Mouse (Mus musculus) neural tube, embryonic 14.5 days (tissue): ENCODE measurements around the gene Plekhm1. TPM values are rescaled to one million over a fixed set of nuclear protein-coding genes. Genes with fewer than 3 reads are reported as not detected.

Source experiments
- ATAC-seq: fragments of 200-750 bp; cut with Nextera tagmentation; 2 replicates; pipeline ENCODE4 v1.8.0; 2017; ENCODE audit warnings: low read depth, mild to moderate bottlenecking, moderate TSS enrichment, moderate library complexity
- H3K27ac ChIP-seq: fragments of 300-500 bp; sonication (generic); 2 replicates; pipeline ENCODE4 v1.5.1; 2014; ENCODE audit warnings: low read depth, mild to moderate bottlenecking, control low read depth, low read length, moderate library complexity, mixed read lengths
- H3K27me3 ChIP-seq: fragments of 300-500 bp; sonication (generic); 2 replicates; pipeline ENCODE4 v1.6.1; 2014; ENCODE audit warnings: low read length; ENCODE audit not compliant: control insufficient read depth, insufficient read depth
- H3K36me3 ChIP-seq: fragments of 300-500 bp; sonication (generic); 2 replicates; pipeline ENCODE4 v1.6.1; 2014; ENCODE audit warnings: low read length, mixed read lengths; ENCODE audit not compliant: control insufficient read depth, insufficient read depth
- H3K4me1 ChIP-seq: fragments of 300-500 bp; sonication (generic); 2 replicates; pipeline ENCODE4 v1.6.1; 2014; ENCODE audit warnings: low read length; ENCODE audit not compliant: control insufficient read depth, insufficient read depth
- H3K4me2 ChIP-seq: fragments of 300-500 bp; sonication (generic); 2 replicates; pipeline ENCODE4 v1.6.1; 2014; ENCODE audit warnings: mild to moderate bottlenecking, low read depth, low read length, control low read depth
- H3K4me3 ChIP-seq: fragments of 300-500 bp; sonication (generic); 2 replicates; pipeline ENCODE4 v1.5.1; 2014; ENCODE audit warnings: low read depth, low read length, control low read depth, mixed read lengths
- H3K9ac ChIP-seq: fragments of 300-500 bp; sonication (generic); replicated peaks from 2 replicates; pipeline ENCODE4 v1.6.1; 2014; ENCODE audit warnings: low read depth, mild to moderate bottlenecking, control low read depth, low read length, mixed read lengths
- H3K9me3 ChIP-seq: fragments of 300-500 bp; sonication (generic); 2 replicates; pipeline ENCODE4 v1.6.1; 2016; ENCODE audit warnings: low read length; ENCODE audit not compliant: control insufficient read depth
- WGBS: fragments of 180-500 bp; shearing (Covaris S2); extraction: QIAGEN DNeasy Blood & Tissue Kit; methylation state at CpG from one replicate; pipeline ENCODE4 v1.1.7; 2014; 5-methylcytosine and 5-hydroxymethylcytosine counted together
- polyA plus RNA-seq: library from polyadenylated mRNA; unstranded; fragments of >200 nt; fragmentation: Nextera tagmentation; extraction: Ambion mirVana; gene quantifications from 2 replicates; pipeline ENCODE4 v1.2.1, GENCODE M21; 2014

Gene Plekhm1
- polyA plus RNA-seq, 1 experiment from 2014 or later: 9.5 TPM

GRCm38 (mm10) chr11:103381956-103382613 lies 30.4 kb downstream of the Plekhm1 start:
- Histone ChIP-seq H3K4me1 (no peaks in the 10 kb centered on the region), H3K27me3 (no peaks in the 10 kb centered on the region), H3K4me2 (no peak overlapping the region), H3K4me3 (no peak overlapping the region), H3K27ac (no peak overlapping the region), H3K36me3 (peaks cover 11% of the 10 kb centered on the region), H3K9ac (no peak overlapping the region), H3K9me3 (no peaks in the 10 kb centered on the region)
- no peak for ATAC-seq
- 73% methylated on average over 5 of the region's 5 CpGs for WGBS

GRCm38 (mm10) chr11:103381505-103381904 lies 31.0 kb downstream of the Plekhm1 start:
- H3K27ac ChIP-seq: no peak overlapping the region
- ATAC-seq: no peak
- H3K4me2 ChIP-seq: no peak overlapping the region
- 88% methylated on average over 7 of the region's 7 CpGs for WGBS
- H3K9ac ChIP-seq: no peak overlapping the region
- no peaks in the 10 kb centered on the region for H3K9me3 ChIP-seq
- peaks cover 13% of the 10 kb centered on the region for H3K36me3 ChIP-seq
- H3K4me3 ChIP-seq: no peak overlapping the region
- H3K27me3 ChIP-seq: no peaks in the 10 kb centered on the region
- no peaks in the 10 kb centered on the region for H3K4me1 ChIP-seq

DNA sequence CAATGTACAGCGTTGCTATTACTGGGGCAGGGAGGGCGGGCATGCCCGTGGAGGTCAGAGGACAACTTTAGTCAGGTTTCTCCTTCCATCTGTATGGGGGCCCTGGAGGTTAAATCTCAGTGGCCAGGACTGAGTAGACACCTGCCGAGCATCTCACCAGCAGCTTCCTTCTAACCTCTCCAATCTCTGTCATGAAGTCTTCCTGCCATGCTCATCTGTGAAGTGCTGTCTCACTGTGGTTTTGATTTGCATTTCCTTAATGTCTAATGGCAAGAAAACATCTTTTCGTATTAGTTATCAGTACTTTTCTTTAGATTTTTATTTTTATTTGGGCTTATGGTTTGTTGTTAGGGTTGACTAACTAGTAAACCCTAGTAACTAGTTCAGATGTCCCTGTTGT lies 32.0 kb downstream of the Plekhm1 start:
- WGBS: 96% methylated on average over 5 of the region's 5 CpGs
- Histone ChIP-seq H3K9me3 (no peaks in the 10 kb centered on the region), H3K9ac (no peak overlapping the region), H3K4me3 (no peak overlapping the region), H3K4me2 (no peak overlapping the region), H3K4me1 (no peaks in the 10 kb centered on the region), H3K36me3 (peaks cover 18% of the 10 kb centered on the region), H3K27me3 (no peaks in the 10 kb centered on the region), H3K27ac (no peak overlapping the region)
- no peak for ATAC-seq

- no peak overlapping the region for H3K4me3 ChIP-seq
- 96% methylated on average over 6 of the region's 6 CpGs for WGBS
- no peaks in the 10 kb centered on the region for H3K27me3 ChIP-seq
- ATAC-seq: no peak
- no peak overlapping the region for H3K4me2 ChIP-seq
- H3K27ac ChIP-seq: no peak overlapping the region
- no peaks in the 10 kb centered on the region for H3K9me3 ChIP-seq
- H3K36me3 ChIP-seq: peaks cover 25% of the 10 kb centered on the region
- no peak overlapping the region for H3K9ac ChIP-seq
- H3K4me1 ChIP-seq: no peaks in the 10 kb centered on the region
Observed at GRCm38 (mm10) chr11:103378341-103378740, 34.1 kb downstream of the Plekhm1 start.

DNA sequence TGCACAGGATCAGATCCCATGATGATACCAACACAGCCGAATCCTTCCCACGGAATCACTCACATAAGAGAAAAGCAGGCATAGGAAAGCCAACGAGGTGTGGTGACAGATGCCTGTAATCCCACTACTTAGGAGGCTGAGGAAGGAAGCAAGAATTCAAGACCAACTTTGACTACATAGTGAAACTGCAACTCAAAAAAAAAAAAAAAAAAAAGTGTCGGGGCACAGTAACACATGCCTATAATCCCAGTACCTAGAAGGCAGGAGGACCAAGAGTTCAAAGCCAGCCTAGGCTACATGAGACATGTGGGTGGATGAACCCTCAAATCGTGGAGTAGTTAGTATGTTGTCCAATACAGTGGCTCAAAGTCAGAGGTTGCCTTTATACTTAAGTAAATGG lies 36.7 kb downstream of the Plekhm1 start:
- no peak for ATAC-seq
- H3K27ac ChIP-seq: no peak overlapping the region
- 86% methylated on average over 5 of the region's 5 CpGs for WGBS

GRCm38 (mm10) chr11:103375258-103375657 lies 37.2 kb downstream of the Plekhm1 start:
- Histone ChIP-seq H3K9me3 (no peaks in the 10 kb centered on the region), H3K4me1 (no peaks in the 10 kb centered on the region), H3K27me3 (no peaks in the 10 kb centered on the region), H3K27ac (no peak overlapping the region), H3K4me2 (no peak overlapping the region), H3K36me3 (peaks cover 31% of the 10 kb centered on the region), H3K9ac (no peak overlapping the region), H3K4me3 (no peak overlapping the region)
- no peak for ATAC-seq
- 97% methylated on average over 1 of the region's 1 CpGs for WGBS

More for the DNA sequence above, 36.7 kb downstream of the Plekhm1 start:
- H3K4me3 ChIP-seq: no peak overlapping the region
- H3K36me3 ChIP-seq: peaks cover 27% of the 10 kb centered on the region
- no peak overlapping the region for H3K9ac ChIP-seq
- no peaks in the 10 kb centered on the region for H3K9me3 ChIP-seq
- no peak overlapping the region for H3K4me2 ChIP-seq
- H3K27me3 ChIP-seq: no peaks in the 10 kb centered on the region
- H3K4me1 ChIP-seq: no peaks in the 10 kb centered on the region

DNA sequence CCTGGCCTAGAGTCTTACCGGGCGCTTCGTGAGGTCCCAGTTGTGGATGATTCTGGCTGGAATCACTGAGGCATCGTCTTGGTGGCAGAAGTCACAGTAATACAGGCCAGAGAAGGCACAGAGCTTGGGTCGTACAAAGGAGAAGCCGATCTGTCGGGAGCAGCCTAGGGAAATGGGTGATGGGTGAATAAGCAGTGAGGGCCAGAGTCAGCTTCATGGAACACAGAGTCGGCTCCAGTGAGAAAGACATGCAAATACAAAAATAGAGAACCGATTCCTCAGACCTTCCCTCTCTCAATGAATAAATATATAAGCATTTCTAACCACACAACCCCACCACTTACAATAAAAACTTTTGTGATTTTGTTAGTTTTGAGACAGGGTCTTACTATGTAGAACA lies 38.6 kb downstream of the Plekhm1 start:
- H3K4me3 ChIP-seq: no peak overlapping the region
- no peaks in the 10 kb centered on the region for H3K4me1 ChIP-seq
- no peak overlapping the region for H3K4me2 ChIP-seq
- WGBS: 96% methylated on average over 9 of the region's 9 CpGs
- no peaks in the 10 kb centered on the region for H3K27me3 ChIP-seq
- H3K36me3 ChIP-seq: peaks cover 28% of the 10 kb centered on the region
- no peak for ATAC-seq
- H3K27ac ChIP-seq: no peak overlapping the region
- H3K9me3 ChIP-seq: no peaks in the 10 kb centered on the region
- H3K9ac ChIP-seq: no peak overlapping the region

- no peak overlapping the region for H3K27ac ChIP-seq
- H3K4me3 ChIP-seq: no peak overlapping the region
- H3K27me3 ChIP-seq: no peaks in the 10 kb centered on the region
- H3K9ac ChIP-seq: no peak overlapping the region
- no peaks in the 10 kb centered on the region for H3K4me1 ChIP-seq
- 86% methylated on average over 4 of the region's 4 CpGs for WGBS
- H3K36me3 ChIP-seq: peaks cover 32% of the 10 kb centered on the region
- no peak overlapping the region for H3K4me2 ChIP-seq
- H3K9me3 ChIP-seq: no peaks in the 10 kb centered on the region
- ATAC-seq: no peak
Observed at GRCm38 (mm10) chr11:103372561-103372960, 39.9 kb downstream of the Plekhm1 start.

GRCm38 (mm10) chr11:103372068-103372467 lies 40.4 kb downstream of the Plekhm1 start:
- no peak for ATAC-seq
- no peak overlapping the region for H3K4me3 ChIP-seq
- H3K27ac ChIP-seq: no peak overlapping the region
- no peak overlapping the region for H3K4me2 ChIP-seq
- peaks cover 36% of the 10 kb centered on the region for H3K36me3 ChIP-seq
- WGBS: 51% methylated on average over 3 of the region's 3 CpGs
- no peaks in the 10 kb centered on the region for H3K27me3 ChIP-seq
- H3K9ac ChIP-seq: no peak overlapping the region
- no peaks in the 10 kb centered on the region for H3K4me1 ChIP-seq
- no peaks in the 10 kb centered on the region for H3K9me3 ChIP-seq
